Mouse (Mus musculus) forebrain, embryonic 12.5 days (tissue): ENCODE measurements around the gene Zfp42. TPM values are rescaled to one million over a fixed set of nuclear protein-coding genes. Genes with fewer than 3 reads are reported as not detected.

ENCODE experiments used
- polyA plus RNA-seq: library from polyadenylated mRNA; unstranded; fragments of >200 nt; fragmentation: Nextera tagmentation; extraction: Ambion mirVana; gene quantifications from 2 replicates; pipeline ENCODE4 v1.2.1, GENCODE M21; 2016

The Zfp42 gene
- polyA plus RNA-seq, 1 experiment from 2014 or later: not detected

Other genes with a start within 250 kb of the Zfp42 start
- gene Triml1, start 165.5 kb downstream of the Zfp42 start, polyA plus RNA-seq: not detected in 2 replicates
- not detected in 2 replicates for gene Triml2, start 126.4 kb downstream of the Zfp42 start, polyA plus RNA-seq
- not detected in 2 replicates for gene Adam26b, start 221.1 kb upstream of the Zfp42 start, polyA plus RNA-seq